23 mouse cellular contexts compared by ENCODE assay signal in genomic region chr2:127140011-127140410, GRCm38 (mm10). TPM values are rescaled to one million over a fixed set of nuclear protein-coding genes. Genes with fewer than 3 reads are reported as not detected.
DNase-seq lines count a peak whose midpoint lies in the region; TF ChIP-seq lines count a peak whose summit lies in the region.
"Had no signal": no experiment of that assay in that cellular context is flagged by ENCODE, and none has a peak within 500 bp of the region (broad histone marks: within the 10 kb centered on the region; RNA-seq: fewer than 3 reads in every experiment).

No protein-coding gene starts in this region.

- no peaks in the 10 kb centered on the region for H3K27me3 ChIP-seq in testis, adult 2 months (ENCODE audit: control insufficient read depth, insufficient read depth, low read length)
- H3K27me3 ChIP-seq: embryonic facial prominence, embryonic 13.5 days; embryonic facial prominence, embryonic 15.5 days; forebrain, embryonic 12.5 days; Patski had no signal

- TF ChIP-seq POLR2A in testis, adult 2 months (IDR thresholded peaks at IDR 0.05; ENCODE audit: control insufficient read depth, low read depth, low read length), result no peak

- H3K4me3 ChIP-seq in gastrocnemius, adult 2 months, result no peak overlapping the region
- peak overlapping the region; percentile 90 for H3K4me3 ChIP-seq in testis, adult 2 months (ENCODE audit: control insufficient read depth, low read depth, low read length)
- H3K4me3 ChIP-seq: embryonic facial prominence, embryonic 13.5 days; embryonic facial prominence, embryonic 15.5 days; erythroblast, embryonic 14.5 days; forebrain, embryonic 10.5 days; forebrain, embryonic 12.5 days had no signal

- peaks cover 16% of the 10 kb centered on the region for H3K4me1 ChIP-seq in testis, adult 2 months (ENCODE audit: control insufficient read depth, insufficient read depth, low read length)

- no peaks in the 10 kb centered on the region for H3K36me3 ChIP-seq in testis, adult 2 months (ENCODE audit: control insufficient read depth, insufficient read depth, low read length)

- no peak for DNase-seq in gastrocnemius, adult 2 months
- no peak for DNase-seq in gastrocnemius, postnatal 25 days
- DNase-seq in layer of hippocampus, adult 18-20 months (ENCODE audit: low spot score in 2 of 2), result peak; percentile 19 to 57
- no peak for DNase-seq in layer of hippocampus, postnatal 10 days (ENCODE audit: low spot score in 2 of 2)
- DNase-seq in testis, postnatal 10 days (ENCODE audit: low spot score), result no peak
- DNase-seq in brain, adult 2 months (ENCODE audit: low read depth, low spot score), result peak; percentile 57
- no peak for DNase-seq in adrenal gland, adult 2 months
- DNase-seq: adrenal gland, postnatal 10 days; adrenal gland, postnatal 25 days; cerebellum, adult 11 months; cerebellum, adult 18-20 months; cerebellum, adult 8-10 months; cerebellum, adult 9-11 months; cerebellum, postnatal 14 days; cerebellum, postnatal 36 days; embryo, embryonic 11 days had no signal

- TF ChIP-seq CTCF in gastrocnemius, adult 2 months (IDR thresholded peaks at IDR 0.05), result no peak
- TF ChIP-seq CTCF in testis, adult 2 months (IDR thresholded peaks at IDR 0.05; ENCODE audit: control insufficient read depth, insufficient read depth, insufficient replicate concordance, low read depth, low read length), result no peak

- H3K27ac ChIP-seq in gastrocnemius, adult 2 months, result peak overlapping the region; percentile 72
- no peak overlapping the region for H3K27ac ChIP-seq in testis, adult 2 months (ENCODE audit: control insufficient read depth, insufficient read depth, low read depth, low read length)
- H3K27ac ChIP-seq: embryonic facial prominence, embryonic 13.5 days; embryonic facial prominence, embryonic 15.5 days; forebrain, embryonic 10.5 days; forebrain, embryonic 12.5 days had no signal

- intact Hi-C loops in gastrocnemius, adult 2 months (cut with DNase I), result no loop called here

RNA-seq across cellular contexts. Expression of gene Itpripl1, which starts 3.2 kb away (rescaled TPM):
- total RNA-seq in gastrocnemius, adult 2 months (2021), result 1 to 10 TPM; 5.0 to 6.8 TPM
- 1 to 10 TPM; 4.1 to 5.2 TPM for total RNA-seq in gastrocnemius, postnatal 25 days (2021)
- 1 to 10 TPM; 2.5 to 3.0 TPM for total RNA-seq in layer of hippocampus, adult 18-20 months (2021)
- total RNA-seq in layer of hippocampus, postnatal 10 days (2021), result 1 to 10 TPM; 4.1 to 4.5 TPM
- polyA plus RNA-seq in testis, adult 2 months (2012; rRNA removed), result 42.2 and 44.2 TPM in 2 replicates
- total RNA-seq in adrenal gland, adult 2 months (2021), result 1 to 10 TPM; 5.1 to 7.0 TPM
- 3.3 and 3.7 TPM in 2 replicates for polyA plus RNA-seq in adrenal gland, adult 2 months (2012; rRNA removed)

RNA-seq across cellular contexts. Expression of gene Ncaph, which starts 6.3 kb away (rescaled TPM):
- 1 to 10 TPM in 1 of 2 experiments, under 1 TPM in 1; 0.75 to 1.4 TPM for total RNA-seq in gastrocnemius, adult 2 months (2021)
- total RNA-seq in gastrocnemius, postnatal 25 days (2021), result 1 to 10 TPM; 1.7 to 2.4 TPM
- 1 to 10 TPM in 1 of 2 experiments, under 1 TPM in 1; 0.45 to 1.2 TPM for total RNA-seq in layer of hippocampus, adult 18-20 months (2021)
- total RNA-seq in layer of hippocampus, postnatal 10 days (2021), result 1 to 10 TPM; 7.6 to 7.9 TPM
- 6.0 and 6.1 TPM in 2 replicates for polyA plus RNA-seq in testis, adult 2 months (2012; rRNA removed)
- total RNA-seq in adrenal gland, adult 2 months (2021), result 1 to 10 TPM; 1.4 to 2.6 TPM
- 0.46 and 0.89 TPM in 2 replicates for polyA plus RNA-seq in adrenal gland, adult 2 months (2012; rRNA removed)

Comparison
In these comparisons a context has a peak if more than half of its experiments do, and no peak if none do; other contexts are left out.
1. DNase-seq: peak in layer of hippocampus, adult 18-20 months (2 of 2) and brain, adult 2 months (single experiment); none in gastrocnemius, adult 2 months (single experiment), gastrocnemius, postnatal 25 days (single experiment), layer of hippocampus, postnatal 10 days (0 of 2), testis, postnatal 10 days (single experiment) and adrenal gland, adult 2 months (single experiment).